Mouse (Mus musculus) liver, embryonic 11.5 days (tissue): ENCODE measurements around the gene Ccdc91. TPM values are rescaled to one million over a fixed set of nuclear protein-coding genes. Genes with fewer than 3 reads are reported as not detected.

Experiments
- ATAC-seq: fragments of 200-750 bp; cut with Nextera tagmentation; replicated peaks from 2 replicates; pipeline ENCODE4 v1.8.0; 2017; ENCODE audit warnings: moderate number of reproducible peaks, mild to moderate bottlenecking, moderate TSS enrichment, moderate library complexity; ENCODE audit not compliant: low FRiP score
- DNase-seq: peaks from one replicate; pipeline ENCODE4 v3.0.0-alpha.2; 2017; ENCODE audit warnings: low spot score
- H3K27ac ChIP-seq: fragments of 300-500 bp; sonication (generic); 2 replicates; pipeline ENCODE4 v1.5.1; 2014; ENCODE audit warnings: mild to moderate bottlenecking, low read depth, low read length, control low read depth
- H3K27me3 ChIP-seq: fragments of 300-500 bp; sonication (generic); replicated peaks from 2 replicates; pipeline ENCODE4 v1.6.1; 2014; ENCODE audit warnings: low read length, mixed read lengths; ENCODE audit not compliant: control insufficient read depth, insufficient read depth
- H3K36me3 ChIP-seq: fragments of 300-500 bp; sonication (generic); 2 replicates; pipeline ENCODE4 v1.6.1; 2014; ENCODE audit warnings: mild to moderate bottlenecking, low read length, moderate library complexity, mixed read lengths; ENCODE audit not compliant: control insufficient read depth, insufficient read depth
- H3K4me1 ChIP-seq: fragments of 300-500 bp; sonication (generic); replicated peaks from 2 replicates; pipeline ENCODE4 v1.6.1; 2014; ENCODE audit warnings: low read length, mixed read lengths; ENCODE audit not compliant: control insufficient read depth, insufficient read depth
- H3K4me2 ChIP-seq: fragments of 300-500 bp; sonication (generic); 2 replicates; pipeline ENCODE4 v1.6.1; 2014; ENCODE audit warnings: mild to moderate bottlenecking, control low read depth, moderate library complexity
- H3K4me3 ChIP-seq: fragments of 300-500 bp; sonication (generic); 2 replicates; pipeline ENCODE4 v1.5.1; 2014; ENCODE audit warnings: low read depth, low read length, control low read depth
- H3K9ac ChIP-seq: fragments of 300-500 bp; sonication (generic); 2 replicates; pipeline ENCODE4 v1.6.1; 2014; ENCODE audit warnings: low read depth, low read length, control low read depth
- H3K9me3 ChIP-seq: fragments of 300-500 bp; sonication (generic); 2 replicates; pipeline ENCODE4 v1.6.1; 2016; ENCODE audit warnings: low read length, inconsistent platforms, mixed read lengths; ENCODE audit not compliant: control insufficient read depth
- WGBS: fragments of 180-500 bp; shearing (Covaris S2); extraction: QIAGEN DNeasy Blood & Tissue Kit; methylation state at CpG from one replicate; pipeline ENCODE4 v1.1.7; 2014; 5-methylcytosine and 5-hydroxymethylcytosine counted together
- polyA plus RNA-seq: library from polyadenylated mRNA; unstranded; fragments of >200 nt; fragmentation: Nextera tagmentation; extraction: Ambion mirVana; gene quantifications from 2 replicates; pipeline ENCODE4 v1.2.1, GENCODE M21; 2014

The Ccdc91 gene
- polyA plus RNA-seq, 1 experiment from 2014 or later = 13.0 TPM

DNA sequence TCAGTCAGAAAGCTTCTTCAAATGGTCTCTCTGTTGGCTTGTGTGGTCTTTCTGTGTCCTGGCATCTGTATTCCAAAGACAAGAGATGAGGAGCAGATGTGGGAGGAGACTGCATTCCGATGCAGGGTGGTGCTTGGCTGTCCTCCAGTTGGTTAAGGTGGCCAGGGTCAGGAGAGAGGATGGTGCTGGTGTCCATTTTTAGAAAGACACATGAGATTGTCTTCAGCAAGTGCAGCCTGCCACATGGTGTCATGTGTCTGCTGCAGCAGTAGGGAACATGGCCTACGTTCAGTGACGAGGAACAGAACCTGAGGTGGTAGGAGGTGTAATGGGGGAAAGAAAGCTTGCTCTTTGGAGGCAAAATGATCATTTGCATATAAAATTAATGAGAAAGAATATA is 25.8 kb downstream of the Ccdc91 start:
- H3K27ac ChIP-seq = no peak overlapping the region
- H3K4me1 ChIP-seq = no peaks in the 10 kb centered on the region
- H3K9me3 ChIP-seq = no peaks in the 10 kb centered on the region
- no peak overlapping the region for H3K4me3 ChIP-seq
- no peak overlapping the region for H3K4me2 ChIP-seq
- WGBS = 87% methylated on average over 3 of the region's 3 CpGs
- no peaks in the 10 kb centered on the region for H3K36me3 ChIP-seq
- ATAC-seq = no peak
- no peak for DNase-seq
- no peak overlapping the region for H3K9ac ChIP-seq
- H3K27me3 ChIP-seq = no peaks in the 10 kb centered on the region

DNA sequence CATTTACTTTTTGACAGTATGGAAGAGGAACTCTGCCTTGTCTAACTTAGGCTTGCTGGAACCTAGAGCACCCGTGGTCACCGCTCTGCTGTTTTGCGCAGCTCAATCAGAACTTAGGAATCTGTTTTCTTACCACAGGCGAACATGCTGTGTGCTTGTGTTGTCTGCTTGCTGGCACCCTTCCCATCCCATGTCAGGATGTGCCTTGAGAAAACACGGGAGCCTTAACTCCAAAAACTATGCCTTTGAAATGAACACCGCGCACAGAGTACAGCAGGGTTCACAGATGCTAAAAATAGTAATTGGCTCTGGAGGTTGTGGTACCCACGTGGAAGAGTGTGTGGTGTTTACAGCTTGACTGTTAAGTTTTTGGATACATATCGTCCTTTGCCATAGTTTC is 30.4 kb downstream of the Ccdc91 start:
- no peak for ATAC-seq
- 79% methylated on average over 9 of the region's 9 CpGs for WGBS
- Histone ChIP-seq H3K9ac (no peak overlapping the region), H3K4me3 (no peak overlapping the region), H3K27ac (no peak overlapping the region), H3K27me3 (no peaks in the 10 kb centered on the region), H3K4me1 (no peaks in the 10 kb centered on the region), H3K9me3 (no peaks in the 10 kb centered on the region), H3K4me2 (no peak overlapping the region), H3K36me3 (no peaks in the 10 kb centered on the region)
- no peak for DNase-seq

DNA sequence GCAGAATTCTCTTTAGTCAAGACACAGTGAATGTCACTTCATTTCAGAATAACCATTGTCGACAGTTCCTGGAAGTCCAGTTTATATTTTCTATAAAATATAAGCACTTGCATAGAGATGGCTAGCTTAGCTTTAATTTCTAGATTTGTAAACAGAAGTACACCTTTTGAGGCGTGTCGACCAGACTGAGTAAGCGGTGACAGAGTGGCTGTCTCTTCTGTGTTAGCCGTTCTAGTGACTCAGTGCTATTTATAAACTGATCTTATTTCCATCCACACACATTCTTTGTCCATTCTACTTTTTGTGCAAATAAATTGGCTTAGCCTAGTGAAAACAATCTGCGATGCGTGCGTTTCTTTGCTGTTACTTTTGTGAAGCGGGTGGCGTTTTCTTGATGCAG is 30.9 kb downstream of the Ccdc91 start:
- H3K27ac ChIP-seq = no peak overlapping the region
- H3K27me3 ChIP-seq = no peaks in the 10 kb centered on the region
- DNase-seq (no peak), ATAC-seq (no peak)
- no peaks in the 10 kb centered on the region for H3K9me3 ChIP-seq
- no peak overlapping the region for H3K4me3 ChIP-seq
- H3K9ac ChIP-seq = no peak overlapping the region
- H3K4me2 ChIP-seq = no peak overlapping the region
- H3K36me3 ChIP-seq = no peaks in the 10 kb centered on the region
- WGBS = 90% methylated on average over 10 of the region's 10 CpGs
- H3K4me1 ChIP-seq = no peaks in the 10 kb centered on the region

DNA sequence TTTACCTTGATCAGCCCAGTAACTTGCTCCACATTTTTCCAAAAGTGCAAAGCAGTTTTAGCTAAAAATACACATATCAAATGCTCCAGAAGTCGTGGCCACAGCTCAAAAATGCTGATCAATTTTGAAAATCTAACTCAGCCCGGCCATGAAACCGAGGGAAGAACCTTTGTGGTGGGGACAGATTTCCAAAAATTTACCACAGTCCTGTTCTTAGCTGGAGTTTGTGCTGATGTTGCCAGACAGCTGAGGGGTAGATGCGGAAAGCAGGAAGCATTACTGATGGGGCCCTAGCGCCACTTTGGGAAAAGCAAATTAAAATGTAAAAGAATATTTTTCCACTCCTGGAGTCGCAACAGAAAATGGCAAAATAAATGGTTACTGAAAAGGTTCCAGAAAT is 31.6 kb downstream of the Ccdc91 start:
- ATAC-seq (no peak), DNase-seq (no peak)
- Histone ChIP-seq H3K27ac (no peak overlapping the region), H3K36me3 (no peaks in the 10 kb centered on the region), H3K4me1 (no peaks in the 10 kb centered on the region), H3K27me3 (no peaks in the 10 kb centered on the region), H3K9ac (no peak overlapping the region), H3K9me3 (no peaks in the 10 kb centered on the region), H3K4me2 (no peak overlapping the region), H3K4me3 (no peak overlapping the region)
- 82% methylated on average over 6 of the region's 6 CpGs for WGBS

DNA sequence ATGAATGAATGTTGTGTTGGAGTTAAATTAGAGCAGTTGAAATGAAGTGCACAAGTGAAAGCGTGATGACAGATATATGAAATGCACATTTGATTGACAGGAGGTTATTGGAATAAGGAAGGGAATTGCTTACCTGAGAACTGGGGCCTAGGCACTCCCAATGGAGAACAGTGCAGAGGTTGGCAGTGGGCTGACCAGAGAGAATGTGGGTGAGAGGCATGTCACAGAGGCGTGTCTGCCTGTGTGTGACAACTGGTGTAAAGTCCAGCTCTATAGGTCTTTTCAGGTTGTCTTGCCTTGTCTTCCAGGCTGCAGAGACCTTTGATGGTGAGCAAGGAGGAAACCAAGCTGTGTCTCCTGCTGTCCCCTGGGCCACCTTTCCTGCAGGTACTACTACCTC is 34.9 kb downstream of the Ccdc91 start:
- no peaks in the 10 kb centered on the region for H3K36me3 ChIP-seq
- H3K4me1 ChIP-seq = no peaks in the 10 kb centered on the region
- no peaks in the 10 kb centered on the region for H3K27me3 ChIP-seq
- no peak overlapping the region for H3K27ac ChIP-seq
- DNase-seq (no peak), ATAC-seq (no peak)
- H3K4me3 ChIP-seq = no peak overlapping the region
- no peaks in the 10 kb centered on the region for H3K9me3 ChIP-seq
- no peak overlapping the region for H3K9ac ChIP-seq
- no peak overlapping the region for H3K4me2 ChIP-seq
- 84% methylated on average over 2 of the region's 2 CpGs for WGBS

DNA sequence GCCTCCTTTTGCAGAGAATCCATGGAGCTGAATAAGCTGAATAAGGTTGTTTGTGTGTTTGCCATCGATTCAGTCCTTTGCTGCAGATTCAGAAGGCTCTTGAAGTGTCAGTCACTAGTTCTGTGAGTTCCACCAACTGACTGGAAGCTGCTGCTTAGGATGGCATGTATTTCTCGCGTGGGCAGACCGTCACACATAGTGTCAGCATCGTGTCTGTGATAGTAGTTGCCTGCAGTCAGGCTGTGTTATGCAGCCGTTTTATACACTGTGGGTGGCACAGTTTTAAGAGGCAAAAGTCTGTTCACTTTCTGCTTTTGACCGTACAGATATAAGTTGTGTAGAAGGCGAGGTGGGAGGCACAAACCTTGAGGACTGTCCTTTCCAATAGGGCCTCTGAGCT is 42.3 kb downstream of the Ccdc91 start:
- H3K27me3 ChIP-seq = no peaks in the 10 kb centered on the region
- ATAC-seq (no peak), DNase-seq (no peak)
- no peak overlapping the region for H3K4me3 ChIP-seq
- no peak overlapping the region for H3K4me2 ChIP-seq
- no peaks in the 10 kb centered on the region for H3K4me1 ChIP-seq
- H3K27ac ChIP-seq = no peak overlapping the region
- no peaks in the 10 kb centered on the region for H3K36me3 ChIP-seq
- no peaks in the 10 kb centered on the region for H3K9me3 ChIP-seq
- H3K9ac ChIP-seq = no peak overlapping the region
- 82% methylated on average over 8 of the region's 8 CpGs for WGBS

DNA sequence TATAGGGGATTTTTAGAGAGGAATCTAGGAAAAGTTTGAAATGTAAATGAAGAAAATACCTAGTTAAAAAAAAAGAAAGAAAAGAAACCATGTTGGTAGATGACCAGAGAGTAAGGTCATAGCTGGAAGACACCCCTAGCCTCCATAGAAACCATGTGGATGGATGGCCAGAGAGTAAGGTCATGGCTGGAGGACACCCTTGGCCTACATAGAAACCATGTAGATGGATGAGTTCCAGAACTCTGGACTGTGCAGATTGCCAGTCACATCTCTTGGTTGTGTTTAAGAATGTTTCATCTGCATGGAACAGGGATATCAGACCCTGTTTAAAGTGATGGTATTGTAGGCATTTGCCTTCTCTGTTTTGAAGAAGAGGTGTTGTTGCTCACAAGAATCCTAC is 49.6 kb downstream of the Ccdc91 start:
- H3K4me3 ChIP-seq = no peak overlapping the region
- H3K4me2 ChIP-seq = no peak overlapping the region
- H3K9me3 ChIP-seq = no peaks in the 10 kb centered on the region
- ATAC-seq (no peak), DNase-seq (no peak)
- H3K27ac ChIP-seq = no peak overlapping the region
- no peaks in the 10 kb centered on the region for H3K36me3 ChIP-seq
- H3K27me3 ChIP-seq = no peaks in the 10 kb centered on the region
- no peak overlapping the region for H3K9ac ChIP-seq
- no peaks in the 10 kb centered on the region for H3K4me1 ChIP-seq

DNA sequence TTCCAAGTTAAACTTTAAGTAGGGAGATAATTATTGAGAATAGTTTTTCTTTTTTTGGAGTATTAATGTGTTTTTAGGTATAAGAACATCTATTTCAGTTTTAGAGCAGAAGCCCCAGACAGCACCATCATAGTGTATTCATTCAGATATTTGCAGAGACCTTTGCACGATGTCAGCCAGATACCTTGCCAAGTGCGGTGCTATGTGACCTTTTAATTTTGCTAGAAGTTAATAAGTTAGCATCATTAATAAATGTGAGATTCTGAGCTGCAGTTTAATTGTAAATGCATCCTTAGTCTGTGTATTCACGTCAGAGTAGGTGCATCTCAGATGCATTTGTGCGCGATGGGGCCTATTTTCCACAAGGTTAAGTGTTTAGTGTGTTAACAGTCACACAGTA is 59.3 kb downstream of the Ccdc91 start:
- WGBS = 91% methylated on average over 5 of the region's 5 CpGs
- Histone ChIP-seq H3K4me3 (no peak overlapping the region), H3K9me3 (no peaks in the 10 kb centered on the region), H3K4me2 (no peak overlapping the region), H3K27me3 (no peaks in the 10 kb centered on the region), H3K9ac (no peak overlapping the region), H3K27ac (no peak overlapping the region), H3K4me1 (no peaks in the 10 kb centered on the region), H3K36me3 (no peaks in the 10 kb centered on the region)
- ATAC-seq (no peak), DNase-seq (no peak)

DNA sequence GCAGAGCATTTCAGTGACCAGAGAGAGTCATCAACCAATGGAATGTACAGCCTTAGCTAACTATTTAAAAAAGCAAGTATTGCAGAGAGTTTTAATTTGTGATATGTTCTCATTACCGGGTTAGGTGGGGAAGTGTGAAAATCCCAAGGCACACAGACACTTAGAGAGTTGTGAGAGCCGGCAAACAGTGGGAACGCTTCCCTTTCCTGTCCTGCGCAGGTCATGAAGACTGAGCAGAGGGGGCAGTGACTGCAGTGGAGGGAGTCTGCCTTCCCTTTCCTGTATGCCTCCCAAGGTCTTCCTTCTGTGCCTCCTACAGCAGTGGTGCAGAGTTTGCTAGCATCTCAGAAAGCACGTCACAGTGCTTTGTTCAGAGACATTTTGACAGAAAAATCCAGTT is 62.6 kb downstream of the Ccdc91 start:
- no peaks in the 10 kb centered on the region for H3K4me1 ChIP-seq
- H3K9ac ChIP-seq = no peak overlapping the region
- H3K9me3 ChIP-seq = no peaks in the 10 kb centered on the region
- DNase-seq (no peak), ATAC-seq (no peak)
- no peak overlapping the region for H3K4me2 ChIP-seq
- H3K27me3 ChIP-seq = no peaks in the 10 kb centered on the region
- H3K27ac ChIP-seq = no peak overlapping the region
- H3K4me3 ChIP-seq = no peak overlapping the region
- 73% methylated on average over 5 of the region's 5 CpGs for WGBS
- H3K36me3 ChIP-seq = no peaks in the 10 kb centered on the region
